Mouse (Mus musculus): ENCODE measurements around the gene Tex45.
A peak's percentile ranks its signal among the peaks of the same experiment; 100 is the strongest.

Gene Tex45

DNA sequence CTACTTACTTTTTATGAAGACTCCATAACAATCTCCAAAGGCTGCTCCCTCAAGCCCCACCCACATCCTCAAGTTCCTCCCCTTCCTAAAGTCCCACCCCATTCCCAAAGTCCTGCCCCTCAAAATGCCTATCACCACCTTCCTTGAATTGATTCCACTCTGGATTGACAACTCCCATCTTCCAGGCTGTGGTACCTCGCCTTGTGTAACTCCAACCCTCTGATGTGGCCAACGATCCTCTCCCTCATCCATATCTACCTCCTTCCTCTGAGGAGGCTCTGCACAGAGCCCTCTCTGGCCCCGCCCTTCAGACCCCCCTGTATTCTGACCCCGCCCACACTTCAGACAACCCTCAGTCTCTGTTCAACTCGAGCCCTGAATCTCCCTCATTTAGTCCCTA, 14.5 kb downstream of the Tex45 start:
- DNase-seq (ENCODE audit: low spot score), result no peak

DNA sequence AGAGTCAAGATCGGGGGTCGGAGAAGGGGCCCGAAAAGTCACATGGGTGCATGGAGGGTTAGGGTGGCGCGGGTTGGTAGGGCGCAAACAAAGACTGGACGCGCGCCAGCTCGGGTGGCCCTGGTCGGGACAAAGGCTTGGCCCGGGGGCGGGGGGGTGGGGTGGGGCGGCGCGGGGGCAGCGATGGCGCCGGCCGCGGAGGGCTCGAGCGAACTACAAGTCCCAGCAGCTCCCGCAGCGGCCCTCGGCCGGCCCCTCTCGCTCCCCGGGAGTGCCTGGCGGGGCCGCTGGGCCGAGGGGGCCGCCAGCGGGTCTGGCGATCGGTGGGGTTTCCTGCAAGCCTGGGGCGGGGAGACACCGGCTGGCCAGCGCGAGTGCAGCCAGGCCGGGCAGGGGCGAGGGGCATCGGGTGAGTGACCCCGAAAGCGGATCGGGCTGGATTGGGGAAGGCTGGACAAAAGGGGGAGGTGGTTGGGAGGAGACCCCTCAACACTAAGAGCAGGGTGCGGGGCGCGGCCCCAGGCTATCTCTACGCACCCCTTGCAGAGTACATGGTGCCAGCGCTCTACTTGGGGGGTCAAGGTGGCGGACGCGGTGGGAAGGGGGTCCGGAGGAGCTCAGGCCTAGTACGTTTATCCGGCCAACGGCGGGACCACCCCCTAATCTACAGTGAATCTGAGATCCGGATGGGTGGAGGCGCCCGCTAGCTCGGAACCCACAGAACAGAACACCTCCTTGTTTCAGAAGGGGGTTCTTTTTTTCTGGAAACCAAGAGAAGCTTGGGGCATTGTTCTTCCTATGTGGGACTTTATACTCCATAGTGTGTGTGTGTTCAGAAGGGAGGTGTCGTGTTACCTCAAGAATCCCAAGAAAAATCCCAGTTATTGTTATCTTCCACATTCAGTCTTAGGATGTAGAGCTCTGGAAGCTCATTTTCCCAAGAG, 22.5 kb downstream of the Tex45 start, which contains the start of gene Zfp358:
Gene Zfp358 (plus strand): TSS at position 238 of the 944 bp plus-strand sequence.
- DNase-seq (ENCODE audit: low spot score), result peak; percentile 54

DNA sequence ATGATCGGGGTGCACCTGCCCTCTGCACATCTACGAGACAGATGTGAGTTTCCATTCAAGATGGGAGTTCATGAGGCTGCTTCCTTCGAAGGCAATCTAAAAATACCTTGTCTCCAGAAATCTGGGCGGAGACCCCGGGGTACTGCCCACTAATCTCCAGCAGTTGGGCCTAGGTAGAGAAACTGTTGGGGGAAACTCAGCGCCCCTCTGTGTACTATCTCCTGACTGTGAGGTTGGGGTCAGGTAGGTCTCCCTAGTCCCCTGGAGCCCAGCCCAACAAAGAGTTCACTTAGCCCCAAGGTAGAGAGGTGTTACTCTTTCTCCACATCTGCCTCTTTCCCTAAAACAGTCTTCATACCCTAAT, 23.2 kb downstream of the Tex45 start:
- DNase-seq (ENCODE audit: low spot score), result no peak

DNA sequence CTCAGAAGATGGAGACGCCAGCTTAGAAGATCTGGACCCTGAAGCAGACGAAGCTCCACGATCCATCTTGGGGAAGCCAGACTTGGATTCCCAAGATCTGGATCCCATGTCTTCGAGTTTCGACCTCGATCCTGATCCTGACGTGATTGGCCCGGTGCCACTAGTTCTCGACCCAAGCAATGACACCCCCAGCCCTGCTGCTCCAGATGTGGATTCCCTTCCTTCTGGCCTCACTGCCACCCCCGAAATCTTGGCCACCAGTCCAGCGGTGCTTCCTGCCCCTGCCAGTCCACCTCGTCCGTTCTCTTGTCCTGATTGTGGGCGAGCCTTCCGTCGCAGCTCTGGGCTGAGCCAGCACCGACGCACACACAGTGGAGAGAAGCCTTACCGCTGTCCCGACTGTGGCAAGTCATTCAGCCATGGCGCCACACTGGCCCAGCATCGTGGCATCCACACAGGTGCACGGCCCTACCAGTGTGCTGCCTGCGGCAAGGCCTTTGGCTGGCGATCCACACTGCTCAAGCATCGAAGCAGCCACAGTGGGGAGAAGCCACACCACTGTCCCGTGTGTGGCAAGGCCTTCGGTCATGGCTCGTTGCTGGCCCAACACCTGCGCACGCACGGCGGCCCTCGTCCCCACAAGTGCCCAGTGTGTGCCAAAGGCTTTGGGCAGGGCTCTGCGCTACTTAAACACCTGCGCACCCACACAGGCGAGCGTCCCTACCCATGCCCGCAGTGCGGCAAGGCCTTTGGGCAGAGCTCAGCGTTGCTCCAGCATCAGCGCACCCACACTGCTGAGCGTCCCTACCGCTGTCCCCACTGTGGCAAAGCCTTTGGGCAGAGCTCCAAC, 25.1 kb downstream of the Tex45 start:
- DNase-seq (ENCODE audit: low spot score), result no peak

DNA sequence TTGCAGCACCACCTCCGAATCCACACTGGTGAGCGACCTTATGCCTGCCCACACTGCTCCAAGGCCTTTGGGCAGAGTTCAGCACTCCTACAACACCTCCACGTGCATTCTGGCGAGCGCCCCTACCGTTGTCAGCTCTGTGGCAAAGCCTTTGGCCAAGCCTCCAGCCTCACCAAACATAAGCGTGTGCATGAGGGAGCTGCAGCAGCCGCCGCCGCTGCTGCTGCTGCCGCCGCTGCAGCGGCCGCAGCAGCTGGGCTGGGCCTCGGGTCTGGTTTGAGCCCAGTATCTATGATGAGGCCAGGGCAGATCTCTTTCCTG, 25.7 kb downstream of the Tex45 start:
- DNase-seq (ENCODE audit: low spot score), result no peak

DNA sequence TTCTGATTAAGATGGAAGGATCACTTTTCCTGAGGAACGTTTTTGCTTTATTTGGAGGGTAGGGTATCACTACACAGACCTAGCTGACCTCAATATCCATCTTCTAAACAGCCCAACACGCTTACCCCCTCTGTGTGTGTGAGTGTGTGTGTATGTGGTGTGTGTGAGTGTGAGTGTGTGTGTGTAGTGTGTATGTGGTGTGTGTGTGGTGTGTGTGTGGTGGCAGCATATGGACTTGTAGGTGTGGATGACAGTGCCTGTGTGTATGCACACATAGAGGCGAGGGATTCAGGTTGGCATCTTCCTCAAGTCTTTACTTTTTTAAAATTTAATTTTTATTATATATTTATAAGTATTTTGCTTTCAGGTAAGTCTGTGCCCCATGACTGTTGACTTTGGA, 27.9 kb downstream of the Tex45 start:
- DNase-seq (ENCODE audit: low spot score), result no peak

DNA sequence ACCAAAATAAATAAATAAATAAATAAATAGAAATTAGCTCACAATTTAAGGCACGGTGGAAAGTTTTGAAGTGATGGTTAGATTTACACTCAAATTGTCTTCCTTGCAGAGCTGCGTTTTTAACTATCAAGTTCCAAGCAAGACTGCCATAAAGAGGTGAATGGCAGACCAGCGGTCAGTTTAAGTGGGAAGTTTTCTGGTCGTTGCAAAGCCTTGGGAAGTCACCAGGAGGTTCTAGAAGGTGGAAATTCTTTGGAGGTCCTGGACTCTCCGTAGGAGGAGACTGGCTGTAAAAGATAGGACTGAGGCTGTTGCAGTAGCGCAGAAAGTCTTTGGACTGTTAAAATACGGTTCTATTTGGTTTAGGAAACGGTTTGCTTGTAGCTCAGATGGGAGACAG, 29.1 kb downstream of the Tex45 start:
- no peak for DNase-seq (ENCODE audit: low spot score)

DNA sequence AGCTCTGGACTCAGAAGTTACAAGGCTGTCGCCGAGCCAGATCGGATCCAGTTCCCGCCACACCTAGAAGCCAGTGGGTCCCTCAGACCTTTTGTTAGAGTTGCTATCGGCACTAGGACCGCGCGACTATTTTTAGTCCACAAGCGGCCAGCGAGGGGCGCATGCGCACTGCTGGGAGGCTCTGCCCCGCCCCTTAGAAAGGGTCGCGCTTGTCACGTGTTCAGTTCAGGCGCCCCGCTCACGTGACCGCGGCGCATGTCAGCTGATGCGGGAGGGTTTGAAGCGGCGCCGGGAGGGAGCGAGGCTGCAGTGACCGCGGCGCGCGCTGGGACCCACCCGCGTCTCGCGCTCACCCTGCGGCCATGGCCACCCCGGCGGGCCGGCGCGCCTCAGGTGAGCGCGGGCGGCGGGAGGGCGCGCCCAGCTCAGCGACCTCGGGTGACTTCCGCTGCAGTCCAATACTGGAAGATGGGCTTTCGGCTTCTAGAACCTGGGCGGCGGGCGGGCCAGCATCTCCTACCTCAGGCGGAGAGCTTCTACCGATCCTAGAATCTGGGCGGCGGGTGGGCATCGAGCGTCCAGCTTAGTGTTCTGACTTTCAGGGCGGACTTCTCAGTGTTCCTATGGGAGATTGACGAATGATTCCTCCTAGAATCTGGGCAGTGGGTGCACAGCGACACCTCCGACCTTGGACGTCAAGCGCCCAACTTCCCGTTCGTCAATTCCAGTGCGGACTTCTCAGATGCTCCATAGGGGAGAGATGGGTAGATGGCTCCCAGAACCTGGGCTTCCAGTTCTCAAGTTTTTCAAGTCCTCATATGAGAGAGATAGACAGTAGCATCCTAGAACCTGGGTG, 29.8 kb downstream of the Tex45 start, which contains the start of gene Mcoln1:
Gene Mcoln1 (plus strand): TSS at position 223 of the 856 bp plus-strand sequence.
- DNase-seq (ENCODE audit: low spot score), result peak; percentile 99

DNA sequence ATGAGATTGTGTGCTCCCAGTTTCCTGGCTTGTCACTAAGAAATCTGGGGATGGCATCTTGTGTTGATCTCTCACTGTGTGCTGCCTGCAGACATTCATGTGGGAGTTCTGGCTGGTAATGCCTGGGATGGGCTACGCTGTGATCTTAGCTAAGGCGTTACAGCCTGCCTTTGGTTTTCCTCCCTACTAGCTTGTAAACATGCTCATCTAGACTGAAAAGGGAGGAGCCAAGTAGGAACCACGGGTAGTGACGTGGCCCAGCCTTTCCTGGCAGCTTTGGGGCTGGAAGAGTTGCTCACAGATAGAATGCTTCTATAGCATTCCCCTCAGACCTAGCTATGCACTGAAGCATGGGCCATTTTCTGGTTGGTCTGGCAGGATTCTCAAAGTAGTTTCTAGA, 31.6 kb downstream of the Tex45 start:
- DNase-seq (ENCODE audit: low spot score), result no peak

DNA sequence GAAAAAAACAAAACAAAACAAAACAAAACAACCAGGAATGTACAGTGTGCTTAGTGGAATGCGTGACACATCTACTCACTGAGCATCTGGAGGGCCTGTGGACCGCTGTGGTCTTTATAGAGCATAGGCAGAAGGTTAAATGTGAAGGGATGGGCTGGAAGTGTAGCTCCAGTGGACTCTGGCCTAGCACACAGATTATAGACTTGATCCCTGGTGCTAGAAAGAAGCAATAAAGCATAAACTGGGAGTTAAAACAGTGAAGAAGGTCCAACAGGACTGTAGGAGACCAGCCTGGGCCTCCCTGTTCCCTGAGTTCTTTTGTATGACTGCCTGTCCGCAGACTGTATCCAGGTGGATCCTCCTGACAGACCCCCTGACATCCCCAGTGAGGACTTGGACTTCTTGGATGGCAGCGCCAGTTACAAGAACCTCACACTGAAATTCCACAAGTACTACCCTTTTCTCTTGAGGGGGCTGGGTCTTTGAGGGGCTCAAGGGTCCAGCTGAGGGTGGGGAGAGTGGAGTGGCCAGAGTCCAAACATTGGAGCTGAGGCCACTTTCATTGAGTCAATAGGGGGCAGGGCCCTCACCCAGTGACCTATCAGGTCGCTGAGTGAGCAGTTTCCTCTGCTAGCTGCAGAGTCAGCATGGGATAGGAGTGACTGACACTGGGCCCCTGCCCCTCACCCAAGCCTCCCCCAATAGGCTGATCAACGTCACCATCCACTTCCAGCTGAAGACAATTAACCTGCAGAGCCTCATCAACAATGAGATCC, 37.5 kb downstream of the Tex45 start:
- DNase-seq (ENCODE audit: low spot score), result no peak

DNA sequence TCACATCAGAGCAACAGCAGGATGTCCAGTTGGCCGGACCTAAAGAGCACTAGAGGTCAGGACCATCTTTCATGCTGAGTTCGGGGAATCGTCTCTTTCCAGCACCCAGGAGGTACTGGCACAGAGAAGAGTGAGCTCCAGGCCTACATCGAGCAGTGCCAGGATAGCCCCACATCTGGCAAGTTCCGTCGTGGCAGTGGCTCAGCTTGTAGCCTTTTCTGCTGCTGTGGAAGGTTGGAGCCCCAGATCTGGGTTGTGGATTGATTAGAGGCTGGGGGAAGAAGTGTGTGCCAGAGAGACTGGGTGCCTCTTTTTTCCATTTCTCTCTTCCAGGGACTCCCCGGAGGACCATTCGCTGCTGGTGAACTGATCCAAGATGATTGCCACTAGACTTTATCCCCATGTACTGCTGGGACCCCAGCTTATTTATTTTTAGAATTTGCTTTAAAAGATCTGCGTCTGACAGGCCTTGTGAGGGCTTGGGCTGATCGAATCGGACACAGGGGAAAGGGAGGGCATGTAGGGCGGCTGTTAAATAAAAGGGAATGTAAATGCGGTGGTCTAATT, 44.1 kb downstream of the Tex45 start:
- no peak for DNase-seq (ENCODE audit: low spot score)

DNA sequence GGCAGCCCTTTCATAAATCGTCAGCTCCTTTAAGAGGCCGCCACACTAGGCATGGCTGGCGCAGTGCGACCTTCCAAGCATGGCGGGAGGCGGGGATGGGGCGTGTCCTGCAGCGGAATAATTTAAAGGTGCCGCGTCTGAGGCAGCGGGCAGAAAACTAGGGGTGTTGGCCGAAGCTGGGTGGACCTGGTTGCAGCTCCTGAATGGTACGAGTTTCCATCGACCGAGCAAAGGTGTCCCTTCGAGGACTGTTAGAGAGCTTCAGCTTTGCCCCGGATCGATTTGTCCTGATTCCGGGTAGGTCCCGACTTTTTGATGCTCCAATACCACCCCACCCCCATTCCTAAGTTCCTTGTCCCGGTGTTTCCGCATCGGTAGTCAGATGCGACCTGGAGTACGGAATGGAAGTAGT, 44.6 kb downstream of the Tex45 start, which contains the start of gene Pnpla6:
Gene Pnpla6 (plus strand): TSS at position 125 of the 412 bp plus-strand sequence.
- peak; percentile 89 for DNase-seq (ENCODE audit: low spot score)

DNA sequence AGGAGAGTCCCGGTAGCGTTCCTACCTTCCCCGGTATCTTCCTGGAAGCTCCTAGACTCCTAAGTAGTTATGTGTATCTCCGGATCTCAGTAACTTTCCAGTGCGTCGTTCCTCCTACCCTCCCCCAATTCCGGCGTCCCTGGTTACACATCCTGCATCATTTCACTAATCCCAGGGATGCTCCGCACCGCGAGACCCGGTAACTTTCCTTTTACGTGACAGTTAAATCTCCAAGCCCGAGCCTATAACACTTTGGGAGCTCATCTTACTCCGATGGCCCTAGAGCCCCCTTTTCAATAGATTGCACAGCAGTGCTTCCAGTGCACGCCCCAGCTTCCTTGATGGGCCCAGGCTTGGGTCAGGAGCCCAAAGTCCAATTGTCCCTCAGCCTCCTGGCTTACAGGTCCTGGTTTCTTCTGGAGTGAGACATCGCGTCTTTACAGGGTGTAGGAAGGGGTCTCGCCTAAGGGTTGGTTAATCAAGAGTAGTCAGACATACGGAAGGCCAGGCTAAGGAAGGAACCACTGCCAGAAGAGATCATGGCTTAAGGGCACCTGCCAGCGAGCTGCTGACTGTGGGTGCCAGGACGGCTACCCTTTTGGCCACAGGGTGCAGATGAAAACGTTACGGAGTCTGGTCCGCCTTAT, 45.2 kb downstream of the Tex45 start:
- DNase-seq (ENCODE audit: low spot score), result peak; percentile 73

DNA sequence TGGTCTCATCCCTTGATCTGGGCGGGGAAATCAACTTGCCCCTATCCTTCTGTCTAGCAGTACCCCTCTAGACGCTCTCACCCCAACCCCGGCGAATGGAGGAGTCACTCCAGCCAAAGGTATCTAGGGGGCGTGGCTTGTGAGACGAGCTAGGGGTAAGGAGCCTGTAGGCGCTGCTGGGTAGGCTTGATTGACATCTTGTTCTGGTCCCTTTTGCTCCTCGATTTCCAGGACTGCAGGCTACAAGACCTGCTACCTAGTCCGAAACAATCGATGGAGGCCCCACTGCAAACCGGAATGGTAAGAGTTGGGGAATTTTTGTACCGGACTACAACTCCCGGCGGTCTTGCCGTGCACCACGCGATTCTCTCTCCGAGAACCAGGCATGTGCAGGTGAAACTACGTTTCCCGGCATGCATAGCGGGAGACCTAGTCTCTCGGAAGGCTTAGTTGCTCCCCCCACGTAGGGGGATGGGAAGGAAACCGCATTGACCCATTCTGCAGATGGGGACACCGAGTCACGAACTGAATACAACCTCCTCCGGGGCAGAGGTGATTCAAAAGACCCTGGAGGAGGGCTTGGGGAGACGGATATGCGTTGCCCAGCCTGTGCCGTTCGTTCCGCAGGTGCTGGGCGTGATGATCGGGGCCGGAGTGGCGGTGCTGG, 45.9 kb downstream of the Tex45 start:
- DNase-seq (ENCODE audit: low spot score), result peak; percentile 93

DNA sequence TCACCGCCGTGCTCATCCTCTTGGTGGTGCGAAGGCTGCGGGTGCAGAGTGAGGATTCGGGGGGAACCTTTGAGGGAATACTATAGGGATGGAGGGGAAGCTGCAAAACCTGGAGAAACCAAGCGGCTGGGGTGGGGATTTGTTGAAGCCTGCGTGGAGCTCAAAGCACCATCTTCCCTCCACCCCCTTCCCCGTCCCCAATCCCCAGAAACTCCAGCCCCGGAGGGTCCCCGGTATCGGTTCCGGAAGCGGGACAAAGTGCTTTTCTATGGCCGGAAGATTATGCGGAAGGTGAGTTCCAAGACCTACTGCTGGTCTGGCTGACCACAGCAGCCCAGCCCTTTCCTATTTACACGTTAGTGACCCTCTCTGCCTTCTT, 46.4 kb downstream of the Tex45 start:
- no peak for DNase-seq (ENCODE audit: low spot score)

DNA sequence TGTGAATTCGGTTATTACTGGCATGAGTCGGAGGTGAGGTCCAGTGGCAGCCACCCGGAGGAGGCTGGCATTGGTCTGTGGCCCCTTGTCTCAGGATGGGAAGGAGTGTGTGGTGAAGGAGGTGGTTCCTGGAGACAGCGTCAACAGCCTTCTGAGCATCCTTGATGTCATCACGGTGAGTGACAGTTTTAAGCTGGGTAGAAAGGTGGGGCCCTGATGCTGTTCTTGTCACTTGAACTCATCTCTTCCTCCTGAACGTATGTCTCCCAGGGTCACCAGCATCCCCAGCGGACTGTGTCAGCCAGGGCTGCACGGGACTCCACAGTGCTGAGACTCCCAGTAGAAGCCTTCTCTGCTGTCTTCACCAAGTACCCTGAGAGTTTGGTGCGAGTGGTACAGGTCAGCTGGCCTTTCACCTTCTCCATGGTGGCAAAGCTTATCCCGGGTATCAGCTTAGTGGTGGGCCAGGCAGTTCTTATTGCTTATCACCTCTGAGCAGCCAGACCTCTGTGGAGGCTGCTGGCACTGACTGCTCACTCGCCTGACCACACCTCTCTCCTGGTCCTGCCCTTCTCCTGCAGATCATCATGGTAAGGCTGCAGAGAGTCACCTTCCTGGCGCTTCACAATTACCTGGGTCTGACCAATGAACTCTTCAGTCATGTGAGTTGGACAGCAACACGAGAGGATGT, 51.5 kb downstream of the Tex45 start:
- DNase-seq (ENCODE audit: low spot score), result no peak

DNA sequence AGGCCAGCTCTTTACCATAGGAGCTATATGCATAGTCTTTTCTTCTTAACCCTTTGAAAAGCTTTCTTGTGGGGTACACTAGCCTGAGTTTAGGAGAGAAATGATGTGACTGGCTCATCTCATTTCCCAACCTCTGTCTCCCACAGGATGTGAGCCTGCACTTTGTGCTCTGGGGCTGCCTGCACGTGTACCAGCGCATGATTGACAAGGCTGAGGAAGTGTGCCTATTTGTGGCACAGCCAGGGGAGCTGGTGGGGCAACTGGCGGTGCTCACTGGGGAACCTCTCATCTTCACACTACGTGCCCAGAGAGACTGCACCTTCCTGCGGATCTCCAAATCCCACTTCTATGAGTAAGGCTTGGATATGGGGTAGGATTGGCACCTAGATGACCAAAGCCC, 60.2 kb downstream of the Tex45 start:
- no peak for DNase-seq (ENCODE audit: low spot score)

DNA sequence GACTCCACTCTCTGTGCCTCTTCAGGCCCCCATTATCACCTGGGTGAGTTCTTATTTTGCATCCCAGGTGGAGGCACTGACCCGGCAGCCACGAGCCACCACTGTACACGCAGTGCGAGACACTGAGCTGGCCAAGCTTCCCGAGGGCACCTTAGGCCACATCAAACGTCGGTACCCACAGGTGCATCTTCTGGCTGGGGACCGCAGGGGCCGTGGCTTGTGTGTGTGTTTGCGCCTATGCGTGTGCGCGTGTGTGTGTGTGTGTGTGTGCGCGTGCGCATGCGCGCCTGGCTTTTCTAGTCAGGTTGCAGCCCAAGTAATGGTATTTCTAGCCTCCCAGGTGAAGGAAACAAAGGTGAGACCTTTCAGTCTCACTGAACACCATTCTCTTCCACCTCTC, 61.3 kb downstream of the Tex45 start:
- no peak for DNase-seq (ENCODE audit: low spot score)
